Mouse (Mus musculus): ENCODE results near the gene Flnc. TPM values are rescaled to one million over a fixed set of nuclear protein-coding genes. Genes with fewer than 3 reads are reported as not detected.

Flnc gene
- polyA plus RNA-seq, 2 experiments: 25.1 to 38.1 TPM

- Histone ChIP-seq H3K36me3 (ENCODE audit: control insufficient read depth, insufficient read depth, low read length) (peaks cover 13% of the 10 kb centered on the region), H3K4me3 (replicated peaks; ENCODE audit: low read length) (no peak within 1 kb of the TSS), H3K4me2 (replicated peaks; ENCODE audit: low read depth, low read length, severe bottlenecking) (no peak within 1 kb of the TSS), H3K9me3 (ENCODE audit: control insufficient read depth, low read length) (no peaks in the 10 kb centered on the region), H3K27ac (replicated peaks; ENCODE audit: low read depth, low read length) (no peak within 1 kb of the TSS), H3K9ac (ENCODE audit: low read depth, low read length, severe bottlenecking) (no peak within 1 kb of the TSS), H3K4me1 (ENCODE audit: control insufficient read depth, insufficient read depth, low read length) (peaks cover 11% of the 10 kb centered on the region), H3K27me3 (ENCODE audit: control insufficient read depth, insufficient read depth, low read length) (no peaks in the 10 kb centered on the region)
- ATAC-seq (ENCODE audit: low FRiP score, low read depth) (no peak), DNase-seq (ENCODE audit: low spot score) (no peak)
- WGBS: 93% methylated on average over 4 of the region's 4 CpGs
- TF ChIP-seq POLR2A (IDR thresholded peaks at IDR 0.05; ENCODE audit: borderline replicate concordance, extremely low read depth, insufficient read depth, insufficient read length): no peak
These were observed 38.1 kb downstream of the Flnc start, which contains the start of gene Atp6v1fnb for GRCm38 (mm10) chr6:29471137-29471536. Atp6v1fnb (plus strand) TSS chr6:29471437.

DNA sequence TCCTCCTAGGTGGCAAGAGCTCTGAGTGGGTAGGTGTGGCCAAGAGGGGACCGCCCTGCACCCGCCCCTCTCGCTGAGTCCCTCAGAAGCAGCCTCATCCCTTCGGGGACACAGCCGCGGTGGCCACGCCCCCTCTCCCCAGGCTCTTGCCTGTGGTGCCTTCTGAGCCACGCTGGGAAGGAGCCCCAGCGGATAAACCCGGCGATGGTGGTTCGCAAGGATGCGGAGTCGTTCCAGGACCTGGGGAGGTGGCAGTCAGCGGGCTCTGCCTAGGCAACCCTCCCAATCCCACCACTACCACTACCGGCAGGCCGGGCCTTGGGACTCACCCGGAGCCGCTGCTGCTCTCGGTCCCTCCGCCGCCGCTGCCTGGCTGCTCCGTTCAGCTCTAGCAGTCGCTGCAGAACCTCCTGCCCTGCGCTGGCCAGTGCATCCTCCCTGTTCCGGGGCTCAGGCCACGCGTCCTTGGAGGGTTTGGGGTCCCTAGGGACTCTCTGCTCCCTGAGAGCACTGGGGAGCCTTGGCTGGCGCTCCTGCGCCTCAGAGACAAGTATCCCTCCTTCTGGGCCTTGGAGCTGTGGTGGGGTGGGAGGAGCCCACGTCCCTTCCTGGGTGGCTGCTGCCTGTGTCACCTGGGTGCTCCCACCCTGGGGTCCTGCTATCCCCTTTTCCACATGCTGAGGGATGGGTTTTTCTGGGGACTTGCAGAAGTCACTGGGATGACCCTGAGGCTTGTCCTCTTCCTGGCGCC lies 41.1 kb downstream of the Flnc start:
- H3K4me1 ChIP-seq (ENCODE audit: control insufficient read depth, insufficient read depth, low read length): peaks cover 3% of the 10 kb centered on the region; the same call in 1 of the 2 replicates
- peak; percentile 68 for DNase-seq (ENCODE audit: low spot score)
- H3K4me3 ChIP-seq (replicated peaks; ENCODE audit: low read length): peak overlapping the region; percentile 35
- ATAC-seq (ENCODE audit: low FRiP score, low read depth): peak; percentile 77
- WGBS: 4% methylated on average over 28 of the region's 33 CpGs
- no peaks in the 10 kb centered on the region for H3K9me3 ChIP-seq (ENCODE audit: control insufficient read depth, low read length)
- H3K36me3 ChIP-seq (ENCODE audit: control insufficient read depth, insufficient read depth, low read length): peaks cover 13% of the 10 kb centered on the region
- H3K27me3 ChIP-seq (ENCODE audit: control insufficient read depth, insufficient read depth, low read length): no peaks in the 10 kb centered on the region
- peak overlapping the region; percentile 39 for H3K9ac ChIP-seq (ENCODE audit: low read depth, low read length, severe bottlenecking)
- TF ChIP-seq POLR2A (IDR thresholded peaks at IDR 0.05; ENCODE audit: borderline replicate concordance, extremely low read depth, insufficient read depth, insufficient read length): no peak
- peak overlapping the region; percentile 53 for H3K4me2 ChIP-seq (replicated peaks; ENCODE audit: low read depth, low read length, severe bottlenecking)
- no peak overlapping the region for H3K27ac ChIP-seq (replicated peaks; ENCODE audit: low read depth, low read length)

GRCm38 (mm10) chr6:29474736-29475135 lies 41.7 kb downstream of the Flnc start:
- DNase-seq (ENCODE audit: low spot score) (no peak), ATAC-seq (ENCODE audit: low FRiP score, low read depth) (no peak)
- Histone ChIP-seq H3K9ac (ENCODE audit: low read depth, low read length, severe bottlenecking) (no peak overlapping the region), H3K27me3 (ENCODE audit: control insufficient read depth, insufficient read depth, low read length) (no peaks in the 10 kb centered on the region), H3K4me3 (replicated peaks; ENCODE audit: low read length) (no peak overlapping the region), H3K4me2 (replicated peaks; ENCODE audit: low read depth, low read length, severe bottlenecking) (no peak overlapping the region), H3K4me1 (ENCODE audit: control insufficient read depth, insufficient read depth, low read length) (peaks cover 3% of the 10 kb centered on the region; the same call in 1 of the 2 replicates), H3K9me3 (ENCODE audit: control insufficient read depth, low read length) (no peaks in the 10 kb centered on the region), H3K36me3 (ENCODE audit: control insufficient read depth, insufficient read depth, low read length) (peaks cover 13% of the 10 kb centered on the region), H3K27ac (replicated peaks; ENCODE audit: low read depth, low read length) (no peak overlapping the region)
- TF ChIP-seq POLR2A (IDR thresholded peaks at IDR 0.05; ENCODE audit: borderline replicate concordance, extremely low read depth, insufficient read depth, insufficient read length): no peak
- WGBS: 72% methylated on average over 2 of the region's 2 CpGs

DNA sequence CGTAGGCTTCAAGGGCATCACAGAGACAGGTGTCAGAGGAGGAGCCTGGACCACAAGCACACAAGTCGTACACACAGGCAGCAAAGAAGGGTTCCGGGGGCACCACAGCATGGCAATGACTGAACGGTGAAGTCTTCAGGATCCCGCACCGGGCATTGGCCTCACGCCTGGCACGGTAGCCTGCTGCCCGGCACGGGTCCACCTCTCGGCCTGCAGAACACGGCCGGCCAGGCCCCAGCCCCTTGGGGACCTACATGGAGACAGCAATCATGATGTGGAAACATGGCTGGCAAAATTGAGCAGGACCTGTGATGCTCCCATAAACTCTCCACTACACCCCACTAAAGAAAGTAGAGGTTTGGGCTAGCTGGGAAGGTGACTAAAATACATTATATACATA lies 49.6 kb downstream of the Flnc start:
- no peak for TF ChIP-seq POLR2A (IDR thresholded peaks at IDR 0.05; ENCODE audit: borderline replicate concordance, extremely low read depth, insufficient read depth, insufficient read length)
- Histone ChIP-seq H3K9me3 (ENCODE audit: control insufficient read depth, low read length) (no peaks in the 10 kb centered on the region), H3K27ac (replicated peaks; ENCODE audit: low read depth, low read length) (no peak overlapping the region), H3K4me1 (ENCODE audit: control insufficient read depth, insufficient read depth, low read length) (peaks cover 4% of the 10 kb centered on the region; the same call in 1 of the 2 replicates), H3K9ac (ENCODE audit: low read depth, low read length, severe bottlenecking) (no peak overlapping the region), H3K36me3 (ENCODE audit: control insufficient read depth, insufficient read depth, low read length) (0 out of 2 replicates have a peak, but pooled peaks cover 17% of the 10 kb centered on the region), H3K4me2 (replicated peaks; ENCODE audit: low read depth, low read length, severe bottlenecking) (no peak overlapping the region), H3K4me3 (replicated peaks; ENCODE audit: low read length) (no peak overlapping the region), H3K27me3 (ENCODE audit: control insufficient read depth, insufficient read depth, low read length) (no peaks in the 10 kb centered on the region)
- ATAC-seq (ENCODE audit: low FRiP score, low read depth): no peak
- DNase-seq (ENCODE audit: low spot score): no peak
- 94% methylated on average over 13 of the region's 13 CpGs for WGBS

GRCm38 (mm10) chr6:29484716-29485559 lies 51.9 kb downstream of the Flnc start:
- Histone ChIP-seq H3K9ac (ENCODE audit: low read depth, low read length, severe bottlenecking) (peak overlapping the region; percentile 31; the same call in 1 of the 2 replicates), H3K27me3 (ENCODE audit: control insufficient read depth, insufficient read depth, low read length) (no peaks in the 10 kb centered on the region), H3K4me1 (ENCODE audit: control insufficient read depth, insufficient read depth, low read length) (peaks cover 4% of the 10 kb centered on the region; the same call in 1 of the 2 replicates), H3K27ac (replicated peaks; ENCODE audit: low read depth, low read length) (no peak overlapping the region), H3K4me2 (replicated peaks; ENCODE audit: low read depth, low read length, severe bottlenecking) (peak overlapping the region; percentile 52), H3K9me3 (ENCODE audit: control insufficient read depth, low read length) (no peaks in the 10 kb centered on the region), H3K36me3 (ENCODE audit: control insufficient read depth, insufficient read depth, low read length) (0 out of 2 replicates have a peak, but pooled peaks cover 23% of the 10 kb centered on the region), H3K4me3 (replicated peaks; ENCODE audit: low read length) (peak overlapping the region; percentile 28)
- 16% methylated on average over 26 of the region's 26 CpGs for WGBS
- peak; percentile 76 for DNase-seq (ENCODE audit: low spot score)
- ATAC-seq (ENCODE audit: low FRiP score, low read depth): peak; percentile 65
- 0 out of 2 replicates have a peak, but pooled peaks have one; percentile 13 for TF ChIP-seq POLR2A (IDR thresholded peaks at IDR 0.05; ENCODE audit: borderline replicate concordance, extremely low read depth, insufficient read depth, insufficient read length)

Data from limb, embryonic 14.5 days (tissue).